Mouse (Mus musculus) limb, embryonic 14.5 days (tissue): ENCODE data around the gene Megf8. TPM values are rescaled to one million over a fixed set of nuclear protein-coding genes. Genes with fewer than 3 reads are reported as not detected.

ENCODE experiments used
- ATAC-seq: fragments of 200-750 bp; cut with Nextera tagmentation; 2 replicates; pipeline ENCODE4 v1.8.0; 2017; ENCODE audit warnings: low read depth, moderate number of reproducible peaks, moderate TSS enrichment; ENCODE audit not compliant: low FRiP score
- DNase-seq: peaks from one replicate; pipeline ENCODE4 v3.0.0-alpha.2; 2015; ENCODE audit warnings: low spot score
- H3K27ac ChIP-seq: fragments of 300-500 bp; sonication (generic); replicated peaks from 2 replicates; pipeline ENCODE4 v1.5.1; 2014; ENCODE audit warnings: low read depth, mild to moderate bottlenecking, low read length, moderate library complexity, mixed read lengths
- H3K27me3 ChIP-seq: fragments of 300-500 bp; sonication (generic); 2 replicates; pipeline ENCODE4 v1.6.1; 2014; ENCODE audit warnings: low read length, mixed read lengths; ENCODE audit not compliant: control insufficient read depth, insufficient read depth
- H3K36me3 ChIP-seq: fragments of 300-500 bp; sonication (generic); 2 replicates; pipeline ENCODE4 v1.6.1; 2014; ENCODE audit warnings: mild to moderate bottlenecking, low read length, moderate library complexity, mixed read lengths; ENCODE audit not compliant: control insufficient read depth, insufficient read depth
- H3K4me1 ChIP-seq: fragments of 300-500 bp; sonication (generic); 2 replicates; pipeline ENCODE4 v1.6.1; 2014; ENCODE audit warnings: antibody characterized with exemption, low read length, mixed read lengths; ENCODE audit not compliant: control insufficient read depth, insufficient read depth
- H3K4me2 ChIP-seq: fragments of 300-500 bp; sonication (generic); replicated peaks from 2 replicates; pipeline ENCODE4 v1.6.1; 2014; ENCODE audit warnings: low read depth, mild to moderate bottlenecking, low read length, moderate library complexity; ENCODE audit not compliant: severe bottlenecking
- H3K4me3 ChIP-seq: fragments of 300-500 bp; sonication (generic); replicated peaks from 2 replicates; pipeline ENCODE4 v1.5.1; 2014; ENCODE audit warnings: low read length
- H3K9ac ChIP-seq: fragments of 300-500 bp; sonication (generic); 2 replicates; pipeline ENCODE4 v1.6.1; 2014; ENCODE audit warnings: mild to moderate bottlenecking, low read depth, low read length, moderate library complexity; ENCODE audit not compliant: severe bottlenecking
- H3K9me3 ChIP-seq: fragments of 300-500 bp; sonication (generic); 2 replicates; pipeline ENCODE4 v1.6.1; 2016; ENCODE audit warnings: low read length; ENCODE audit not compliant: control insufficient read depth
- POLR2A ChIP-seq: fragments of 200-500 bp; IDR thresholded peaks from 2 replicates; pipeline ENCODE4 v1.8.0; 2012; ENCODE audit warnings: inconsistent platforms, mild to moderate bottlenecking, moderate library complexity, borderline replicate concordance; ENCODE audit not compliant: insufficient read depth, insufficient read length; ENCODE audit errors: extremely low read depth
- WGBS: fragments of 180-500 bp; shearing (Covaris S2); extraction: QIAGEN DNeasy Blood & Tissue Kit; methylation state at CpG from one replicate; pipeline ENCODE4 v1.1.7; 2014; 5-methylcytosine and 5-hydroxymethylcytosine counted together
- polyA plus RNA-seq, 2 experiments: library from polyadenylated mRNA; depleted of rRNA in 1 of 2; stranded (reverse) in 1 of 2; unstranded in 1 of 2; fragments of >200 nt; fragmentation: Nextera tagmentation in 1 of 2; extraction: Ambion mirVana in 1 of 2; gene quantifications; 2 replicates each; pipeline versions ENCODE4 v1.2.1 to v1.2.3; 2012 to 2014

The Megf8 gene
- polyA plus RNA-seq, 2 experiments: 16.5 to 45.1 TPM

DNA sequence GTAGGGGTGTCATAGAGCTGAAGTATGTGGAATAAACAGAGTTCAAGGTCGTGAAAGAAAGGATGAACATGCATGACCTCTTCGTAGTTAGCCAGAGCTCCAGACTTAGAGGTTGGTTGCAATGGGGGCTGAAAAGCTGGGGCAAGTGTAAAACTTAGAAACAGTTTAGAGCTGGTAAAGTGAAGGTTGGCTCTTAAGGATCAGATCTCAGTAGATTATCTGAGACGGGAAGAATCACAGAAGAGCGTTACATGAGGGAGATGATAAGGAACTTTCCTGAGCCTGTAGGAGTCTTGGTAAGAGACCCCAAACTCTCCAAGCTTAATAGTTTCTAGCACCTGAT, 39.0 kb upstream of the Megf8 start:
- DNase-seq (no peak), ATAC-seq (no peak)
- Histone ChIP-seq H3K4me2 (peak overlapping the region; percentile 97), H3K4me1 (peaks cover 44% of the 10 kb centered on the region), H3K27ac (peak overlapping the region; percentile 99), H3K36me3 (peaks cover 24% of the 10 kb centered on the region), H3K4me3 (peak overlapping the region; percentile 62), H3K9ac (peak overlapping the region; percentile 71; the same call in 1 of the 2 replicates), H3K9me3 (no peaks in the 10 kb centered on the region), H3K27me3 (no peaks in the 10 kb centered on the region)
- TF ChIP-seq POLR2A: no peak
- 12% methylated on average over 4 of the region's 4 CpGs for WGBS

DNA sequence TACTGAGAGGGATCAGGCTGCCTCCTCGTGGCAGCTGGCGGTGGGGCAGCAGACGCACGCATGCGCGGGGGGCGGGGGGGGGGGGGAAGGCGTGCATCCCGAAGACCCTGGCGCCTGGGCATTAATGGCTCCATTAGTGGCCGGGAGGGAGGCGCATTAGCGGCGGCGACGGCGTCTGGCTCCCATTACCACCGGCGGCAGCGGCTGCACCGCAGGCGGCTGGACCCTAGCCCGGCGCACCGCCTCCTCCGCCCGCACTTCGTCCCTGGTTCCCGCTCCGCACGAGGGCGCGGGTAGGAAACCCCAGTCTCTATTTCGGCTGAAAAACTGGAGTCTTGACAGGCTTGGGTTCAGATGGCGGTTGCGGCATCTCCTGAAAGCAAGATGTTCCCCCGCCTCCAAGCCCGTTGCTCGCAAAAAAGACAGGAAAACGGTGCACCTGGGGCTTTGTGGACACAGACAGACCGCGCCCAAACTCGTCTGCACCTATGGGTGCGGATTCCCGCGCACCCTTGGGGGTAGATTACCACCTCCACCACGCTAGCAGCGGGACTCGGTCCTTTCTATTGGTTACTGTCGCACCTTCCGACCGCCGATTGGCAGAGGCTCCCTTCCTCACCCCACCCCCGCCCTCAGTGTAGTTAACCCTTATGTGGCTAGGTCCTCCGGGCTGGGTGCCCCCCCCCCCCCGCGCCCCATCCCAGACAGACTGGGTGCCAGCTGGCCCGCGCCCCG, 38.5 kb upstream of the Megf8 start:
- 1% methylated on average over 40 of the region's 60 CpGs for WGBS
- TF ChIP-seq POLR2A: peak; percentile 52; the same call in 1 of the 2 replicates
- peak overlapping the region; percentile 62 for H3K4me3 ChIP-seq
- H3K9ac ChIP-seq: peak overlapping the region; percentile 71
- peak; percentile 51 for ATAC-seq
- peak overlapping the region; percentile 97 for H3K4me2 ChIP-seq
- peaks cover 18% of the 10 kb centered on the region for H3K36me3 ChIP-seq
- no peaks in the 10 kb centered on the region for H3K9me3 ChIP-seq
- H3K27me3 ChIP-seq: no peaks in the 10 kb centered on the region
- peaks cover 45% of the 10 kb centered on the region for H3K4me1 ChIP-seq
- peak overlapping the region; percentile 99 for H3K27ac ChIP-seq
- DNase-seq: peak; percentile 91

- Histone ChIP-seq H3K27ac (peak overlapping the region; percentile 99), H3K4me2 (peak overlapping the region; percentile 97), H3K27me3 (no peaks in the 10 kb centered on the region), H3K4me3 (peak overlapping the region; percentile 62), H3K9ac (peak overlapping the region; percentile 71), H3K36me3 (peaks cover 11% of the 10 kb centered on the region), H3K9me3 (no peaks in the 10 kb centered on the region), H3K4me1 (peaks cover 53% of the 10 kb centered on the region)
- ATAC-seq (peak; percentile 50), DNase-seq (peak; percentile 96)
- TF ChIP-seq POLR2A: no peak
- WGBS: under 1% methylated on average over 29 of the region's 49 CpGs
Measured at GRCm38 (mm10) chr7:25279076-25279860, 37.7 kb upstream of the Megf8 start.

GRCm38 (mm10) chr7:25279861-25280791, 36.8 kb upstream of the Megf8 start:
- peak overlapping the region; percentile 97 for H3K4me2 ChIP-seq
- DNase-seq: peak; percentile 92
- peaks cover 11% of the 10 kb centered on the region for H3K36me3 ChIP-seq
- peak; percentile 41 for ATAC-seq
- WGBS: 2% methylated on average over 6 of the region's 6 CpGs
- no peaks in the 10 kb centered on the region for H3K9me3 ChIP-seq
- H3K4me1 ChIP-seq: peaks cover 49% of the 10 kb centered on the region
- no peaks in the 10 kb centered on the region for H3K27me3 ChIP-seq
- H3K4me3 ChIP-seq: peak overlapping the region; percentile 62
- peak overlapping the region; percentile 99 for H3K27ac ChIP-seq
- peak; percentile 73; the same call in 1 of the 2 replicates for TF ChIP-seq POLR2A
- H3K9ac ChIP-seq: peak overlapping the region; percentile 71
